Mouse (Mus musculus): ENCODE results near the gene Endov.

Endov gene

GRCm38 (mm10) chr11:119545741-119546495 lies 54.8 kb downstream of the Endov start:
- DNase-seq (ENCODE audit: low spot score in 2 of 2) = no peak

GRCm38 (mm10) chr11:119546496-119547182 lies 55.5 kb downstream of the Endov start:
- DNase-seq (ENCODE audit: low spot score in 2 of 2) = no peak

GRCm38 (mm10) chr11:119547183-119547921 lies 56.2 kb downstream of the Endov start, which contains the start of gene Nptx1:
Gene Nptx1, minus strand, starts transcription at chr11:119547753.
- no peak for DNase-seq (ENCODE audit: low spot score in 2 of 2)

DNA sequence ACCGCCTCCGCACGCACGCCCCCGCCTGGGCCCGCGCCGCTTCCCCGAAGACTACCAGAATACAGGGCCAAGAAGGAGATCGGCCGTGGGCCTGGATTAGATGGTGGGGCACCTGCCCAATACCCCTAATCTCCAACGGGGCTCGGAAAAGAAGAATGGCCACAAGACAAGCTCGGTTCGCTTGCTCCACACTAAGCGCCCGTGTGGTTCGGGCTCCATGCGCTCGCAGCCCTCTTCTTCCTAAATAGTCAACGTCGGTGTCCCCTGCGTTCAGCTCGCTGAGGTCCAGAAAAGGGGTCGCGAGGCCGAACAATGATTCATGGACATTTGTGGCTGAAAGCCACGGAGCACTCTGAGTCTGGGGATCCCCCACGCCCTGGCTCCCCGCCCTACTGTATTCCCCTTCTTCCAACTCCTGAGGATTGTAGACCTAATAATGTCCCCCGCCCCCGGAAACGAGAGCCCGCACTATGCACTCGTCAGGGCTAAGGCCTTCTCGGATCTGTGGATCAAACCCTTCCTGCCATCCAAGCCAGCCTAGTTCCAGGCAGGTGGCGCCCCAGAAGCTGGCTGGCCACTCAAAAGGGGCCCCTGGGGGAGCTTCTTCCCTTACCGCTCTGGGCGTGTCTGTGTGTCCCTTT lies 56.9 kb downstream of the Endov start:
- no peak for DNase-seq (ENCODE audit: low spot score in 2 of 2)

DNA sequence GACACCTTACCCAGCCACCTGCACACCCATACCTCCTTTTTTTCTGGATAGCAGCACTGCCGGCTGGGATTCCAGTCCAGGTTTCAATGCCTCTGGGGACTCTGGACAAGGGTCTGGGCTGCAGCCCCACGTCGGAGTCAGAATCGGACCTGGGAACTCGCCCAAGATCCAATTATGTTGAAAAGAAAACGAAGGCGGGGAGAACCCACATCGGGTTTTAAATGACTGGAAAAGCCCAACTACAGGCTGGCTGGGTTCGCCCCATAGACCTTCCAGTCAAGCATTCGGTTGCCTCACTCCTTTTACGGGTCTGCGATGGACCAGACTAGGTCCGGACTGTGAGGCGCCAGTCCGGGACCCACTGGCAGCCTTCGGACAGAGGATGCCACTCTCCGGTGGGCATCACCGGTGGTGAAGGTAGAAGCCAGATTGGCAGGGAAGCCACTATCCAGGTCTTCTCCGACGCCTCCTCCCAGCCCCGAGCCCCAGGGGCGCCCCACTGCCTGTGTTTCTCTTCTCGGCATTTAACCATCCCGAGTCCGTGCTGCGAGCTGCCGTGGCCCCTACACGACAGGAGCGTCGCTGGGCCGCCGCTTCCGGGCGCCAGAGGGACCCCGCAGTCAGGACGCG lies 57.7 kb downstream of the Endov start:
- no peak for DNase-seq (ENCODE audit: low spot score in 2 of 2)

GRCm38 (mm10) chr11:119549371-119549811 lies 58.2 kb downstream of the Endov start:
- no peak for DNase-seq (ENCODE audit: low spot score in 2 of 2)

DNA sequence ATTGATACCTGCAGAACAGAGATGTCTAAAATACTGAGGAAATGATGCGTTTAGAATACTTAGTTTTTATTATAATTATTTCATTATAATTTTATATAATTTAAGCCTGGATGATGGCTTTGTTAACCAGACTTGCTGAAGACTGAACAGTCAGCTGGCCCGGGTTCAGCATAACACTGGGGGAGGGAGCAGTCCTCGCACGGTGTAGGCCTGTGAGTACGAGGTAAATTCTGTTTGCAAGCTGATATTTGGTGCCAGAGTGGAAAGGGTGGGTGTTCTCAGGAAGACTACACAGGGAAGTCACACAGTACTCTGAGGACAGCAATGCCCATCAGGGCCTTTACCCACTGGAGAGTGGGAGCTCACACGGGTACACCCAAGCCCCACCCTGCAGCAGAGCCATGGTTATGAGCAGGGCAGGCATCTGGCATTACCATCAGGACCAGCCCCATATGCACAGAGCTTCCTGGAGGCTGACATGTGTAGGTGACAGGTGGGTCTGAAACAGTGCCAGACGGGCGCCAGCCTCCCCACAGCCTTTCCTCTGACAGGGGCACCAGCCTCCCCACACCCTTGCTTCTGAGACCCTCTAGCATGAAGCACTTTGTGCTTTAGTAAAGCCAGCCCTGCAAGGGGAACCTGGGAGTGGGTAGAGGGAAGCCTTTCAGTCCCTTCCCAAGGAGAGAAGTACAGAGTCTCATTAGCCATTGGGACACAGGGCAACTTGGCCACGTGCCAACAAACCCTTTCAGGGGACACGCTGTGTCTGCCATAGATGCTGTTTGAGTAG lies 59.6 kb downstream of the Endov start:
- DNase-seq (ENCODE audit: low spot score in 2 of 2) = no peak

- DNase-seq (ENCODE audit: low spot score in 2 of 2) = no peak
These were observed 60.3 kb downstream of the Endov start for GRCm38 (mm10) chr11:119551468-119551867.

GRCm38 (mm10) chr11:119552301-119552700 lies 61.2 kb downstream of the Endov start:
- no peak for DNase-seq (ENCODE audit: low spot score in 2 of 2)

DNA sequence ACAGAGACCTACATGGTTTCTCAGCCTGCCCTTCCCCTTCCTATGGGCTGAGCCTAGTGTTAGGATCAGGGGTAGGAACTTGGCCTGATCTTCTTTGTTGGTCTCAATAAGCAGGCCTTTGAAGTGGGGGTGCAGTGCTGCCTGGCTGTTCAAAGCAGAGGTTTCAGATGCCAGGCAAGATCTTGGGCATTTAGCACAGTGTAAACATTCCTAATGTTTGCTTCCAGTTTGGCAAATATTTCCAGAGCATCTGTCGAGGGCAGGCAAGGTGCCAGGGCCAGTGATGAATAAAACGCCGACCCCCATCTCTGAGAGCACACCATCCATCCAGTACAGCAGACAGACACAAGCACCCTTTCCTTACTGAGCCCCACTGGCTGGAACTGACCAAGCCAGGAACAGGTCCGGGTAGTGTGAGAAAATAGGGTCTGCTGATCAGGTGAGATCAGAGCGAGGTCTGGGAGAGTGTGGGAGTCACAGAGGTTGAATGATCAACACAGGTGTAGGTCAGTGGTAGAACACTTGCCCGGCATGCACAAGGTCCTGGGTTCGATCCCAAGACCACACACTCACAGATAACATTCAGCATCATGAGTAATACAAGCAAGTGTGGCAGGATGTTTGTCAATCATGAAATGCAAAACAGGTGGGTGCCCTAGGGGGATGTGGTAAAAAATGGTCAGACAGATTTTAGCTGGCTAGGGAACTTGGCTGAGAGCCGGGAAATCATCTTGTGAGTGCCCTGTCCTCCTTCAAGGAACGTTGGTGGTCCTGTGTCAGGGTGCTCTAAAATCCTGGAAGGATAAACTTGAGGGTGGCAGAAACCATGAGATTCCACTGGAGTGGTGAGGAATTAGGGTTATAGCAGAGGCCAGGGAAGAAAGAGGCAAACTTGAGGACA lies 62.0 kb downstream of the Endov start:
- no peak for DNase-seq (ENCODE audit: low spot score in 2 of 2)

DNA sequence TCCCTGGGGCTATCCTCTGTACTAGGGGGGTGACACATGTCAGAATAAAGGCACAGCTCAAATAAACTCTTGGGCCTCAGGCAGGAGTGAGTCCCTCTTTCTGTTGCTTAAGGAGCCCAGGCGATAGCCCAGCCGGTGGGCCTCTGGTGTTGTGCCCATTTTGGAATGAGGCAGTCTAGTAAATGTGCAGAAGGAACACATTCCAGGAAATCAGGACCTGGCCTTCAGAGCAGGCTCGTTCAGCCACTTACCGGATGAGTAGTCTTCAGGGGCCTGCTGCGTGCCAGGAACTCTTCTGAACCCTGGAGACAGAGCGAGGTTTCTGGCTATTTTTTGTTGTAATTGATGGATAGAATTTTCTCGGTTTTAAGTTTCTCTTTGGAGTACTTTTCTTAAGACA lies 63.6 kb downstream of the Endov start:
- no peak for DNase-seq (ENCODE audit: low spot score in 2 of 2)

GRCm38 (mm10) chr11:119555170-119555569 lies 64.0 kb downstream of the Endov start:
- no peak for DNase-seq (ENCODE audit: low spot score in 2 of 2)

- DNase-seq (ENCODE audit: low spot score in 2 of 2) = no peak
These were observed 67.1 kb downstream of the Endov start for GRCm38 (mm10) chr11:119557940-119558869.

GRCm38 (mm10) chr11:119558870-119559610 lies 67.9 kb downstream of the Endov start:
- no peak for DNase-seq (ENCODE audit: low spot score in 2 of 2)
